Mouse (Mus musculus) CH12.LX (cell line): ENCODE measurements around the gene Rpl35. TPM values are rescaled to one million over a fixed set of nuclear protein-coding genes. Genes with fewer than 3 reads are reported as not detected.
A peak's percentile ranks its signal among the peaks of the same experiment; 100 is the strongest.

Experiments
- DNase-seq: peaks from one replicate; pipeline ENCODE4 v3.0.0-alpha.2; 2013; ENCODE audit errors: extremely low read depth
- H3K27ac ChIP-seq: 2 replicates; pipeline ENCODE4 v1.5.1; 2012; ENCODE audit warnings: low read depth, mild to moderate bottlenecking, control low read depth, moderate library complexity; ENCODE audit not compliant: insufficient read depth
- H3K27me3 ChIP-seq: replicated peaks from 2 replicates; pipeline ENCODE3; 2012; ENCODE audit warnings: inconsistent platforms
- H3K36me3 ChIP-seq, 2 experiments: replicated peaks in 1 of 2; 2 replicates each; pipeline versions ENCODE3 to v1.6.1; 2012; ENCODE audit warnings: inconsistent platforms in 1 of 2, low read length in 1 of 2, mild to moderate bottlenecking in 1 of 2, mixed read lengths in 1 of 2, moderate library complexity in 1 of 2; ENCODE audit not compliant: control insufficient read depth in 1 of 2, insufficient read depth in 1 of 2
- H3K4me1 ChIP-seq, 2 experiments: 2 replicates each; pipeline ENCODE4 v1.6.1; 2012; ENCODE audit warnings: inconsistent platforms in 1 of 2, moderate library complexity in 1 of 2; ENCODE audit not compliant: insufficient read depth in 2 of 2, control insufficient read depth in 1 of 2
- H3K4me2 ChIP-seq: 2 replicates; pipeline ENCODE4 v1.6.1; 2012; ENCODE audit warnings: low read depth, mild to moderate bottlenecking, control low read depth; ENCODE audit not compliant: poor library complexity, insufficient read depth, severe bottlenecking
- H3K4me3 ChIP-seq, 3 experiments: fragments of 150-350 bp in 1 of 3; sonication (generic) in 1 of 3; replicated peaks in 1 of 3; 2 replicates each; pipeline versions ENCODE3 to v1.5.1; 2011 to 2012; ENCODE audit warnings: low read depth in 2 of 3, low read length in 2 of 3, mild to moderate bottlenecking in 2 of 3, moderate library complexity in 2 of 3, control low read depth in 1 of 3, improper control_type of control experiment in 1 of 3, inconsistent platforms in 1 of 3, mixed read lengths in 1 of 3; ENCODE audit not compliant: poor library complexity in 1 of 3
- H3K79me2 ChIP-seq: replicated peaks from 2 replicates; pipeline ENCODE4 v1.6.1; 2012; ENCODE audit warnings: mild to moderate bottlenecking, moderate library complexity; ENCODE audit not compliant: control insufficient read depth, poor library complexity, insufficient read depth, severe bottlenecking; ENCODE audit errors: extremely low read depth
- H3K9ac ChIP-seq: 2 replicates; pipeline ENCODE4 v1.6.1; 2012; ENCODE audit warnings: low read depth, mild to moderate bottlenecking, control low read depth, moderate library complexity; ENCODE audit not compliant: insufficient read depth
- H3K9me3 ChIP-seq: replicated peaks from 2 replicates; pipeline ENCODE3; 2012; ENCODE audit warnings: low read length, inconsistent platforms, mixed read lengths
- CHD1 ChIP-seq: IDR thresholded peaks from 2 replicates; pipeline ENCODE4 v1.6.1; 2012; ENCODE audit warnings: low read depth, low read length, improper control_type of control experiment, inconsistent platforms
- EP300 ChIP-seq: IDR thresholded peaks from 2 replicates; pipeline ENCODE4 v1.6.1; 2011; ENCODE audit warnings: low read length, improper control_type of control experiment
- ETS1 ChIP-seq: conservative IDR thresholded peaks from 2 replicates; pipeline ENCODE4 v1.6.1; 2012; ENCODE audit warnings: low read depth, mild to moderate bottlenecking, inconsistent platforms, low read length, improper control_type of control experiment, moderate library complexity
- JUN ChIP-seq: IDR thresholded peaks from 2 replicates; pipeline ENCODE4 v1.6.1; 2011; ENCODE audit warnings: low read depth, mild to moderate bottlenecking, low read length, improper control_type of control experiment, moderate library complexity; ENCODE audit not compliant: insufficient read depth
- JUND ChIP-seq: conservative IDR thresholded peaks from 2 replicates; pipeline ENCODE4 v1.6.1; 2011; ENCODE audit warnings: low read depth, low read length, improper control_type of control experiment
- KAT2A ChIP-seq: IDR thresholded peaks from 2 replicates; pipeline ENCODE4 v1.6.1; 2012; ENCODE audit warnings: low read length, improper control_type of control experiment, inconsistent platforms; ENCODE audit not compliant: insufficient replicate concordance
- NELFE ChIP-seq: IDR thresholded peaks from 2 replicates; pipeline ENCODE4 v1.6.1; 2011; ENCODE audit warnings: low read depth, low read length, improper control_type of control experiment
- NRF1 ChIP-seq: IDR thresholded peaks from 2 replicates; pipeline ENCODE4 v1.6.1; 2014; ENCODE audit warnings: low read depth, mild to moderate bottlenecking, inconsistent platforms, low read length, improper control_type of control experiment, moderate library complexity
- POLR2A ChIP-seq: IDR thresholded peaks from 2 replicates; pipeline ENCODE4 v1.6.1; 2011; ENCODE audit warnings: low read depth, mild to moderate bottlenecking, improper control_type of control experiment, low read length
- POLR2AphosphoS2 ChIP-seq: IDR thresholded peaks from 2 replicates; pipeline ENCODE4 v1.6.1; 2011; ENCODE audit warnings: low read depth, low read length, improper control_type of control experiment
- SMC3 ChIP-seq: IDR thresholded peaks from 2 replicates; pipeline ENCODE4 v1.6.1; 2011; ENCODE audit warnings: low read depth, low read length, improper control_type of control experiment
- TBP ChIP-seq: conservative IDR thresholded peaks from 2 replicates; pipeline ENCODE4 v1.6.1; 2011; ENCODE audit warnings: low read depth, low read length, improper control_type of control experiment
- UBTF ChIP-seq: IDR thresholded peaks from 2 replicates; pipeline ENCODE4 v1.6.1; 2012; ENCODE audit warnings: low read depth, mild to moderate bottlenecking, inconsistent platforms, low read length, improper control_type of control experiment, moderate library complexity
- USF2 ChIP-seq: conservative IDR thresholded peaks from 2 replicates; pipeline ENCODE4 v1.6.1; 2011; ENCODE audit warnings: low read depth, low read length, improper control_type of control experiment
- ZMIZ1 ChIP-seq: IDR thresholded peaks from 2 replicates; pipeline ENCODE4 v1.6.1; 2012; ENCODE audit warnings: low read depth, mild to moderate bottlenecking, inconsistent platforms, low read length, improper control_type of control experiment
- dilution Hi-C: fragments of 300-500 bp; cut with MboI; formaldehyde crosslinking; loops from 2 replicates; pipeline ENCODE4 v1.14.3; 2020; ENCODE audit warnings: low sequenced_read_pairs; ENCODE audit not compliant: extremely low pct_unique_long_range_greater_than_20kb, extremely low pct_ligation_motif_present
- in situ Hi-C: fragments of 300-500 bp; cut with MboI; formaldehyde crosslinking; loops from 3 replicates; pipeline ENCODE4 v1.14.3; 2019; ENCODE audit warnings: low sequenced_read_pairs, low pct_ligation_motif_present, low pct_unique_long_range_greater_than_20kb, mixed read lengths
- polyA plus RNA-seq: library from polyadenylated mRNA; unstranded; fragments of >175 nt; gene quantifications from 2 replicates; pipeline ENCODE4 v1.2.1, GENCODE M21; 2012; ENCODE audit warnings: low read depth; ENCODE audit not compliant: insufficient read length
- total RNA-seq, 2 experiments: library from RNA; depleted of rRNA; stranded (reverse); fragments of 300-350 nt in 1 of 2; fragments of >200 nt in 1 of 2; gene quantifications; 2 replicates each; pipeline ENCODE4 v1.2.3; 2012 to 2014

Gene Rpl35
- total and polyA plus RNA-seq, 3 experiments = 649 to 2,171 (median 976) TPM

DNA sequence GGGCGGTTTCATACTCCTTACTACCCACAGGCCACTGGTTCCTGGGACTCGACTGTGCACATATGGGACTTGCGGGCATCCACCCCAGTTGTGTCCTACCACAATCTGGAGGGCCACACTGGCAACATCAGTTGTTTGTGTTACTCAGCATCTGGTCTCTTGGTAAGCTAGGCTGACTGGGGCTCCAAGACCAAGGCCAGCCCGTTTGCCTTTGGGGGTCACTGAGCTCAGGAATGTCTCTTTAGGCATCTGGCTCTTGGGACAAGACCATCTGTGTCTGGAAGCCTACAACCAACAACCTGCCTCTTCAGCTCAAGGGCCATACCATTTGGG lies 4.9 kb downstream of the Rpl35 start:
- H3K4me3 ChIP-seq = no peak overlapping the region
- in situ Hi-C loops (no loop called here), dilution Hi-C loops (no loop called here)
- no peak overlapping the region for H3K27ac ChIP-seq
- H3K9me3 ChIP-seq = no peaks in the 10 kb centered on the region
- TF ChIP-seq ZMIZ1 (0 out of 2 replicates have a peak, but pooled peaks have one; percentile 1), POLR2A (peak; percentile 20; the same call in 1 of the 2 replicates), TBP (no peak), EP300 (no peak), JUN (no peak), SMC3 (no peak), ETS1 (no peak), JUND (no peak), KAT2A (no peak), USF2 (no peak), NRF1 (no peak), POLR2AphosphoS2 (peak; percentile 64), NELFE (no peak), CHD1 (no peak)
- H3K36me3 ChIP-seq = peaks cover 43 to 53% of the 10 kb centered on the region in 2 experiments
- H3K4me2 ChIP-seq = no peak overlapping the region
- H3K79me2 ChIP-seq = peaks cover 31% of the 10 kb centered on the region
- H3K4me1 ChIP-seq = peaks cover 6 to 56% of the 10 kb centered on the region in 2 experiments
- no peaks in the 10 kb centered on the region for H3K27me3 ChIP-seq
- H3K9ac ChIP-seq = no peak overlapping the region
- DNase-seq = no peak

DNA sequence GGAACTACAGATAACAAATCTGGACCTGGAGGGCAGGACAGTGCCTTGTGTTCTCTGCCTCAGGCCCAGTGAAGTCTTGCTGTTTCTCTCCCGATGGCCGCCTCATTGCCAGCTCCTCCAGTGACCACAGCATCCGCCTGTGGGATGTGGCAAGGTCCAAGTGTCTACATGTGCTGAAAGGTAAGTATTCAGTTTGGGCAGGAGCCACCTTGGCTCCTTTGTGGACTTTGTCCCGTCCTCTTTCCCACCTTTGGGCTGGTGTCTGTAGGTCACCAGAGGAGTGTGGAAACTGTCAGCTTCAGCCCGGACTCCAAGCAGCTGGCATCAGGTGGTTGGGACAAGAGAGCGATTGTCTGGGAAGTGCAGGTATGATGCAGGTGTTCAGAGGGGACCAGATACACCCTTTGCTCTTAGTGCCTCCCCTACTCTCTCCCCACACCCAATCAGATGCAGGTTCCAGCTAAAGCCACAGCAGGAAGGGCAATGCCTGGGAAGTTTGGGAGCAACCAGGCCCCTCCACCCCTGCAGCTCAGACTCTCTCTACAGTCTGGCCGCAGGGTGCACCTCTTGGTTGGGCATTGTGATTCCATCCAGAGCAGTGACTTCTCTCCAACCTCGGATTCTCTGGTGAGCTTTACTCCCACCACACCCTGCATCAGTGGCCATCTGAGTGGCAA lies 5.4 kb downstream of the Rpl35 start:
- peaks cover 31% of the 10 kb centered on the region for H3K79me2 ChIP-seq
- no peak overlapping the region for H3K4me2 ChIP-seq
- H3K27ac ChIP-seq = peak overlapping the region; percentile 39; the same call in 1 of the 2 replicates
- dilution Hi-C loops = no loop called here
- no peak for DNase-seq
- TF ChIP-seq UBTF (no peak), POLR2A (peak; percentile 41), ZMIZ1 (peak; percentile 56), POLR2AphosphoS2 (peak; percentile 83)
- no peak overlapping the region for H3K4me3 ChIP-seq
- peaks cover 6 to 56% of the 10 kb centered on the region in 2 experiments for H3K4me1 ChIP-seq
- peaks cover 43 to 53% of the 10 kb centered on the region in 2 experiments for H3K36me3 ChIP-seq
- no peaks in the 10 kb centered on the region for H3K27me3 ChIP-seq
- H3K9ac ChIP-seq = no peak overlapping the region
- in situ Hi-C loops = loop anchor here (5.0 to 10.0 kb wide), 2 partner anchors 68 to 205 kb away; partner anchors contain the start of gene Olfml2a
- H3K9me3 ChIP-seq = no peaks in the 10 kb centered on the region
